Mouse (Mus musculus) liver, adult 2 months (tissue): ENCODE results near the gene Ace2.

Experiments used
- CTCF ChIP-seq: fragments of 200-500 bp; IDR thresholded peaks from 2 replicates; pipeline ENCODE4 v1.5.1; 2011; ENCODE audit warnings: low read depth, low read length, control low read depth
- POLR2A ChIP-seq: fragments of 200-500 bp; IDR thresholded peaks from 2 replicates; pipeline ENCODE4 v1.6.1; 2011; ENCODE audit warnings: low read length, control low read depth; ENCODE audit not compliant: insufficient read depth; ENCODE audit errors: extremely low read depth

DNA sequence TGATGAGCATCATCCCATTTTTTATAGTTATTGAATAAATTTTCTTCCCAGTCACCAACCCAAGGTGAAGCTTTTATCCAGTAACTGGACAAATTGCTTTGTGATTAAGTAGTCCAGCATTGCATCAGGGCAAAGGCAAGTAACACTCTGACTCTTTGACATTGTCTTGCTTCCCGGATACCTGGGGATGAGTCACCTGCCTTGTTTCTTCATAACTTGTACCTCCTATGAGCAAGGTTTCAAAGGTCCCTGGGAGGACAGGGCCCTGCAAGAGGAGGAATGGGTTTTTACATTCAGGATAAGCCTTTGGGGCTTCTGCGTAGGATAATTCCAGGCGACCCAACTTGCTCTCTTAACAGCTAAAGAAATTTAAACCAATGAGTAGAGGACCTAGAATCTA lies 15.2 kb upstream of the Ace2 start:
- TF ChIP-seq CTCF (no peak), POLR2A (no peak)
